Mouse (Mus musculus) embryonic facial prominence, embryonic 11.5 days (tissue): Measurements from ENCODE around the gene Dync1h1. TPM values are rescaled to one million over a fixed set of nuclear protein-coding genes. Genes with fewer than 3 reads are reported as not detected.

Experiments used
- ATAC-seq: fragments of 200-750 bp; cut with Nextera tagmentation; replicated peaks from 2 replicates; pipeline ENCODE4 v1.8.0; 2017; ENCODE audit warnings: low read depth; ENCODE audit not compliant: insufficient number of reproducible peaks, low FRiP score, low TSS enrichment
- DNase-seq: peaks from one replicate; pipeline ENCODE4 v3.0.0-alpha.2; 2015; ENCODE audit warnings: low spot score
- H3K27ac ChIP-seq: fragments of 300-500 bp; sonication (generic); replicated peaks from 2 replicates; pipeline ENCODE4 v1.5.1; 2014; ENCODE audit warnings: mild to moderate bottlenecking, low read depth, low read length, control low read depth
- H3K27me3 ChIP-seq: fragments of 300-500 bp; sonication (generic); 2 replicates; pipeline ENCODE4 v1.6.1; 2014; ENCODE audit warnings: mild to moderate bottlenecking, low read length, moderate library complexity, mixed read lengths; ENCODE audit not compliant: control insufficient read depth, insufficient read depth
- H3K36me3 ChIP-seq: fragments of 300-500 bp; sonication (generic); replicated peaks from 2 replicates; pipeline ENCODE4 v1.6.1; 2014; ENCODE audit warnings: low read depth, mild to moderate bottlenecking, low read length, moderate library complexity, mixed read lengths; ENCODE audit not compliant: control insufficient read depth, insufficient read depth
- H3K4me1 ChIP-seq: fragments of 300-500 bp; sonication (generic); 2 replicates; pipeline ENCODE4 v1.6.1; 2014; ENCODE audit warnings: low read length, mixed read lengths; ENCODE audit not compliant: control insufficient read depth, insufficient read depth
- H3K4me2 ChIP-seq: fragments of 300-500 bp; sonication (generic); 2 replicates; pipeline ENCODE4 v1.6.1; 2014; ENCODE audit warnings: low read depth, mild to moderate bottlenecking, control low read depth, low read length, moderate library complexity
- H3K4me3 ChIP-seq: fragments of 300-500 bp; sonication (generic); 2 replicates; pipeline ENCODE4 v1.5.1; 2014; ENCODE audit warnings: low read depth, low read length, control low read depth
- H3K9ac ChIP-seq: fragments of 300-500 bp; sonication (generic); replicated peaks from 2 replicates; pipeline ENCODE4 v1.6.1; 2014; ENCODE audit warnings: mild to moderate bottlenecking, control low read depth, low read length
- H3K9me3 ChIP-seq: fragments of 300-500 bp; sonication (generic); replicated peaks from 2 replicates; pipeline ENCODE4 v1.6.1; 2016; ENCODE audit warnings: mild to moderate bottlenecking, low read length, inconsistent platforms, mixed read lengths; ENCODE audit not compliant: control insufficient read depth
- WGBS: fragments of 180-500 bp; shearing (Covaris S2); extraction: QIAGEN DNeasy Blood & Tissue Kit; methylation state at CpG from one replicate; pipeline ENCODE4 v1.1.7; 2014; 5-methylcytosine and 5-hydroxymethylcytosine counted together
- polyA plus RNA-seq: library from polyadenylated mRNA; unstranded; fragments of >200 nt; fragmentation: Nextera tagmentation; extraction: Ambion mirVana; gene quantifications from 2 replicates; pipeline ENCODE4 v1.2.1, GENCODE M21; 2014

The Dync1h1 gene
- polyA plus RNA-seq, 1 experiment from 2014 or later = 52.8 TPM

- Histone ChIP-seq H3K9ac (no peak overlapping the region), H3K4me1 (no peaks in the 10 kb centered on the region), H3K9me3 (no peaks in the 10 kb centered on the region), H3K27me3 (no peaks in the 10 kb centered on the region), H3K4me2 (no peak overlapping the region), H3K36me3 (peaks cover 55% of the 10 kb centered on the region), H3K4me3 (no peak overlapping the region), H3K27ac (no peak overlapping the region)
- 96% methylated on average over 14 of the region's 14 CpGs for WGBS
- DNase-seq = no peak
- ATAC-seq = no peak
Observed at GRCm38 (mm10) chr12:110661746-110662145, 60.5 kb downstream of the Dync1h1 start.

DNA sequence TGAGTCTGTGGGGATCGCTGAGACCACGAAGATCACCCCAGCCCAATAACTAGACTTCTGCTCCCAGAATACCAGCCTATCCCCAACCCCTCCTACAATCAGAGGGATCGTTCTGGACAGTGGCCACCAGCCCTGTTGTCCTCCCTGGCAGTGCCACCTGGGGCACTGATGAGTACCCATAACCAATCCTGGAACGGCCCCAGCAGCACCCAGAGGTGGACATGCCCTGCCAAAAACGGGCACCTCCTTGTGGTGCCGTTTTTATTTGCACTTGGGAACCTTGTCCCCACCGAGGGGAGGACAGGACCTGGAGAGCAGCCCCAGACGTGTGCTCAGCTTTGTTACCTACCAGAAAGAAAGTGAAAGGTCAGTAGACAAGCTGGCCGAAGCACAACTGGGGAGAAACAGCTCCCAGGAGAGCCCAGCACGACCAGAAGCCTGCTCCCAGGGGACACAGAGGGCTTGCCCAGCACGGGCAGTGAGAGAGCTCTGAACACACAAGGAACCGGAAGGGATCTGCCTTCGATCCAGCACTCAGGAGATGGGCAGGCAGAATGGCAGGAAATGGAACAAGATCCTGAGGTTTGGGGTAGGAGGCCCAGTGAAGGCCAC lies 66.3 kb downstream of the Dync1h1 start:
- Histone ChIP-seq H3K27ac (no peak overlapping the region), H3K4me1 (no peaks in the 10 kb centered on the region), H3K4me2 (no peak overlapping the region), H3K27me3 (no peaks in the 10 kb centered on the region), H3K4me3 (no peak overlapping the region), H3K9ac (no peak overlapping the region), H3K36me3 (peaks cover 37% of the 10 kb centered on the region), H3K9me3 (no peaks in the 10 kb centered on the region)
- 91% methylated on average over 13 of the region's 13 CpGs for WGBS
- DNase-seq (no peak), ATAC-seq (no peak)

GRCm38 (mm10) chr12:110674243-110674642 lies 73.0 kb downstream of the Dync1h1 start:
- WGBS = 53% methylated on average over 5 of the region's 5 CpGs
- no peak for ATAC-seq

GRCm38 (mm10) chr12:110681191-110681590 lies 79.9 kb downstream of the Dync1h1 start:
- Histone ChIP-seq H3K27me3 (no peaks in the 10 kb centered on the region), H3K4me3 (no peak overlapping the region), H3K36me3 (no peaks in the 10 kb centered on the region; the same call in 1 of the 2 replicates), H3K9me3 (no peaks in the 10 kb centered on the region), H3K27ac (no peak overlapping the region), H3K9ac (no peak overlapping the region), H3K4me2 (no peak overlapping the region), H3K4me1 (no peaks in the 10 kb centered on the region)
- DNase-seq (no peak), ATAC-seq (no peak)
- WGBS = 46% methylated on average over 7 of the region's 7 CpGs

More at GRCm38 (mm10) chr12:110674243-110674642, 73.0 kb downstream of the Dync1h1 start:
- DNase-seq = peak; percentile 36
- Histone ChIP-seq H3K4me3 (no peak overlapping the region), H3K9ac (no peak overlapping the region), H3K4me1 (no peaks in the 10 kb centered on the region), H3K27me3 (no peaks in the 10 kb centered on the region), H3K9me3 (no peaks in the 10 kb centered on the region), H3K4me2 (no peak overlapping the region), H3K27ac (no peak overlapping the region), H3K36me3 (no peaks in the 10 kb centered on the region; the same call in 1 of the 2 replicates)

DNA sequence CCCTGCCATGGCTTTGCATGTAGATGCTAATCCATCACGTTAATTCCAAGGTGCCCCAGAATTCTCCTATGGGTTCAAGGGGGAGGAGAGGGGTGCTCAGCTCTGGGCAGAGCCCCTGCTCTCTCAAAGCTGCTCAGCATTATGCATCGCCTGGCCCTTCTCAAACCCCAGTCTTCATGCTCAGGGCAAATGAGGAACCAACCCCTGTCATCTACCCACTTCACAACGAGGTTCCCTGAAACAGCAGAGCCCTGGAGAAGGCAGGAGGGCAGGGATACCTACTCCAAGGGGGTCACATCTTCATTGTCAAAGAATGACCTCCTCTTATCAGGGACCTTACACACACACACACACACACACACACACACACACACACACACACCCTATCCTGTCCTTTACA lies 80.6 kb downstream of the Dync1h1 start:
- no peaks in the 10 kb centered on the region for H3K27me3 ChIP-seq
- no peaks in the 10 kb centered on the region for H3K9me3 ChIP-seq
- 63% methylated on average over 3 of the region's 3 CpGs for WGBS
- H3K4me1 ChIP-seq = no peaks in the 10 kb centered on the region
- no peak for DNase-seq
- no peak overlapping the region for H3K4me3 ChIP-seq
- no peak overlapping the region for H3K27ac ChIP-seq
- no peak overlapping the region for H3K9ac ChIP-seq
- no peaks in the 10 kb centered on the region; the same call in 1 of the 2 replicates for H3K36me3 ChIP-seq
- no peak for ATAC-seq
- H3K4me2 ChIP-seq = no peak overlapping the region

- Histone ChIP-seq H3K9me3 (no peaks in the 10 kb centered on the region), H3K36me3 (no peaks in the 10 kb centered on the region; the same call in 1 of the 2 replicates), H3K9ac (no peak within 1 kb of the TSS), H3K4me1 (no peaks in the 10 kb centered on the region), H3K27me3 (no peaks in the 10 kb centered on the region), H3K4me3 (no peak within 1 kb of the TSS), H3K27ac (no peak within 1 kb of the TSS), H3K4me2 (no peak within 1 kb of the TSS)
- ATAC-seq (no peak), DNase-seq (no peak)
- WGBS = 77% methylated on average over 9 of the region's 9 CpGs
Observed at GRCm38 (mm10) chr12:110682561-110683299, 81.5 kb downstream of the Dync1h1 start, which contains the start of gene 1700001K19Rik. TSS of gene 1700001K19Rik (minus strand) at chr12:110682619.

DNA sequence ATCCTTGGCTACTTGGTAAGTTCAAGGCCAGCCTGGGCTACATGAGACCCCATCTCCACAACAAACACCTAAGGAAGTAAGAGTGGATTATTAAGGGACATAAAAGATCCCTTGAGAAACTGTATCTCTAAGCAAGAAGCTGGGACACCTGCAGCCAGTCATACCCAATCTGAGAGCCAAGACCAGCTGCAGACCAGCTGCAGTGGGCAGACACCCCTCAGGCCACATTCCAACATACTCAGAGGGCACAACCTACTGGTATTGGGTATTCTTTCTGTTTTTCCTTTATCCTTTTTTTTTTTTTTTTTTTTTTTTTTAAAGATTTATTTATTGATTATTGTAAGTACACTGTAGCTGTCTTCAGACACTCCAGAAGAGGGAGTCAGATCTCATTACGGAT lies 82.3 kb downstream of the Dync1h1 start:
- WGBS = no CpG with 5 or more reads among the region's 1 CpGs
- H3K9me3 ChIP-seq = no peaks in the 10 kb centered on the region

More for the DNA sequence above, 82.3 kb downstream of the Dync1h1 start:
- no peak for ATAC-seq
- Histone ChIP-seq H3K4me1 (no peaks in the 10 kb centered on the region), H3K36me3 (no peaks in the 10 kb centered on the region; the same call in 1 of the 2 replicates), H3K4me3 (no peak overlapping the region), H3K27me3 (no peaks in the 10 kb centered on the region), H3K4me2 (no peak overlapping the region), H3K27ac (no peak overlapping the region), H3K9ac (no peak overlapping the region)
- DNase-seq = no peak
